Mouse (Mus musculus): ENCODE results near the gene Ptp4a2. TPM values are rescaled to one million over a fixed set of nuclear protein-coding genes. Genes with fewer than 3 reads are reported as not detected.

Gene Ptp4a2
- polyA plus RNA-seq, 1 experiment from 2014 or later: 252 TPM

GRCm38 (mm10) chr4:129791399-129791798, 19.6 kb upstream of the Ptp4a2 start:
- Histone ChIP-seq H3K27ac (ENCODE audit: low read length) (no peak overlapping the region), H3K27me3 (ENCODE audit: control insufficient read depth, insufficient read depth, low read length) (no peaks in the 10 kb centered on the region), H3K4me2 (replicated peaks; ENCODE audit: low read depth, low read length) (no peak overlapping the region), H3K4me1 (ENCODE audit: control insufficient read depth, insufficient read depth, low read length) (peaks cover 24% of the 10 kb centered on the region), H3K4me3 (ENCODE audit: low read depth, low read length) (no peak overlapping the region), H3K9ac (replicated peaks; ENCODE audit: low read depth, low read length) (no peak overlapping the region), H3K9me3 (ENCODE audit: control insufficient read depth, low read depth, low read length) (no peaks in the 10 kb centered on the region), H3K36me3 (ENCODE audit: control insufficient read depth, insufficient read depth, low read length) (no peaks in the 10 kb centered on the region)
- 31% methylated on average over 1 of the region's 1 CpGs for WGBS
- no peak for ATAC-seq (ENCODE audit: insufficient number of reproducible peaks, insufficient read depth, low FRiP score, low read depth)

GRCm38 (mm10) chr4:129792666-129793202, 18.3 kb upstream of the Ptp4a2 start:
- Histone ChIP-seq H3K4me2 (replicated peaks; ENCODE audit: low read depth, low read length) (no peak overlapping the region), H3K27me3 (ENCODE audit: control insufficient read depth, insufficient read depth, low read length) (no peaks in the 10 kb centered on the region), H3K36me3 (ENCODE audit: control insufficient read depth, insufficient read depth, low read length) (no peaks in the 10 kb centered on the region), H3K9me3 (ENCODE audit: control insufficient read depth, low read depth, low read length) (no peaks in the 10 kb centered on the region), H3K9ac (replicated peaks; ENCODE audit: low read depth, low read length) (no peak overlapping the region), H3K27ac (ENCODE audit: low read length) (no peak overlapping the region), H3K4me1 (ENCODE audit: control insufficient read depth, insufficient read depth, low read length) (peaks cover 25% of the 10 kb centered on the region), H3K4me3 (ENCODE audit: low read depth, low read length) (no peak overlapping the region)
- ATAC-seq (ENCODE audit: insufficient number of reproducible peaks, insufficient read depth, low FRiP score, low read depth): no peak
- 88% methylated on average over 7 of the region's 7 CpGs for WGBS

GRCm38 (mm10) chr4:129793713-129794329, 17.2 kb upstream of the Ptp4a2 start:
- H3K4me1 ChIP-seq (ENCODE audit: control insufficient read depth, insufficient read depth, low read length): peaks cover 30% of the 10 kb centered on the region
- no peak overlapping the region for H3K4me2 ChIP-seq (replicated peaks; ENCODE audit: low read depth, low read length)
- H3K4me3 ChIP-seq (ENCODE audit: low read depth, low read length): no peak overlapping the region
- no peaks in the 10 kb centered on the region for H3K27me3 ChIP-seq (ENCODE audit: control insufficient read depth, insufficient read depth, low read length)
- H3K36me3 ChIP-seq (ENCODE audit: control insufficient read depth, insufficient read depth, low read length): no peaks in the 10 kb centered on the region
- ATAC-seq (ENCODE audit: insufficient number of reproducible peaks, insufficient read depth, low FRiP score, low read depth): 0 out of 2 replicates have a peak, but pooled peaks have one; percentile 43
- H3K9ac ChIP-seq (replicated peaks; ENCODE audit: low read depth, low read length): no peak overlapping the region
- 0 out of 2 replicates have a peak overlapping the region, but pooled peaks have one; percentile 28 for H3K27ac ChIP-seq (ENCODE audit: low read length)
- WGBS: 70% methylated on average over 5 of the region's 5 CpGs
- no peaks in the 10 kb centered on the region for H3K9me3 ChIP-seq (ENCODE audit: control insufficient read depth, low read depth, low read length)

- H3K36me3 ChIP-seq (ENCODE audit: control insufficient read depth, insufficient read depth, low read length): no peaks in the 10 kb centered on the region
- no peaks in the 10 kb centered on the region for H3K27me3 ChIP-seq (ENCODE audit: control insufficient read depth, insufficient read depth, low read length)
- H3K9me3 ChIP-seq (ENCODE audit: control insufficient read depth, low read depth, low read length): no peaks in the 10 kb centered on the region
- H3K4me3 ChIP-seq (ENCODE audit: low read depth, low read length): peak overlapping the region; percentile 11; the same call in 1 of the 2 replicates
- 5% methylated on average over 17 of the region's 17 CpGs for WGBS
- peak; percentile 87 for ATAC-seq (ENCODE audit: insufficient number of reproducible peaks, insufficient read depth, low FRiP score, low read depth)
- H3K9ac ChIP-seq (replicated peaks; ENCODE audit: low read depth, low read length): peak overlapping the region; percentile 25
- peak overlapping the region; percentile 37 for H3K4me2 ChIP-seq (replicated peaks; ENCODE audit: low read depth, low read length)
- peaks cover 30% of the 10 kb centered on the region for H3K4me1 ChIP-seq (ENCODE audit: control insufficient read depth, insufficient read depth, low read length)
- H3K27ac ChIP-seq (ENCODE audit: low read length): peak overlapping the region; percentile 98
These were observed 15.7 kb upstream of the Ptp4a2 start for GRCm38 (mm10) chr4:129795151-129795860.

GRCm38 (mm10) chr4:129795861-129796260, 15.2 kb upstream of the Ptp4a2 start:
- Histone ChIP-seq H3K27ac (ENCODE audit: low read length) (peak overlapping the region; percentile 98), H3K4me3 (ENCODE audit: low read depth, low read length) (peak overlapping the region; percentile 11; the same call in 1 of the 2 replicates), H3K9ac (replicated peaks; ENCODE audit: low read depth, low read length) (no peak overlapping the region), H3K9me3 (ENCODE audit: control insufficient read depth, low read depth, low read length) (no peaks in the 10 kb centered on the region), H3K4me2 (replicated peaks; ENCODE audit: low read depth, low read length) (peak overlapping the region; percentile 37), H3K4me1 (ENCODE audit: control insufficient read depth, insufficient read depth, low read length) (peaks cover 30% of the 10 kb centered on the region), H3K36me3 (ENCODE audit: control insufficient read depth, insufficient read depth, low read length) (no peaks in the 10 kb centered on the region), H3K27me3 (ENCODE audit: control insufficient read depth, insufficient read depth, low read length) (no peaks in the 10 kb centered on the region)
- no peak for ATAC-seq (ENCODE audit: insufficient number of reproducible peaks, insufficient read depth, low FRiP score, low read depth)
- WGBS: 17% methylated on average over 8 of the region's 8 CpGs

GRCm38 (mm10) chr4:129797985-129798384, 13.0 kb upstream of the Ptp4a2 start:
- Histone ChIP-seq H3K9ac (replicated peaks; ENCODE audit: low read depth, low read length) (no peak overlapping the region), H3K4me1 (ENCODE audit: control insufficient read depth, insufficient read depth, low read length) (peaks cover 30% of the 10 kb centered on the region), H3K36me3 (ENCODE audit: control insufficient read depth, insufficient read depth, low read length) (no peaks in the 10 kb centered on the region), H3K4me3 (ENCODE audit: low read depth, low read length) (no peak overlapping the region), H3K27ac (ENCODE audit: low read length) (no peak overlapping the region), H3K27me3 (ENCODE audit: control insufficient read depth, insufficient read depth, low read length) (no peaks in the 10 kb centered on the region), H3K4me2 (replicated peaks; ENCODE audit: low read depth, low read length) (no peak overlapping the region), H3K9me3 (ENCODE audit: control insufficient read depth, low read depth, low read length) (no peaks in the 10 kb centered on the region)
- WGBS: 35% methylated on average over 5 of the region's 5 CpGs
- peak; percentile 40; the same call in 1 of the 2 replicates for ATAC-seq (ENCODE audit: insufficient number of reproducible peaks, insufficient read depth, low FRiP score, low read depth)

- no peak overlapping the region for H3K27ac ChIP-seq (ENCODE audit: low read length)
- no peak overlapping the region for H3K4me3 ChIP-seq (ENCODE audit: low read depth, low read length)
- no peaks in the 10 kb centered on the region for H3K9me3 ChIP-seq (ENCODE audit: control insufficient read depth, low read depth, low read length)
- no peak overlapping the region for H3K4me2 ChIP-seq (replicated peaks; ENCODE audit: low read depth, low read length)
- no peak overlapping the region for H3K9ac ChIP-seq (replicated peaks; ENCODE audit: low read depth, low read length)
- no peaks in the 10 kb centered on the region for H3K27me3 ChIP-seq (ENCODE audit: control insufficient read depth, insufficient read depth, low read length)
- H3K36me3 ChIP-seq (ENCODE audit: control insufficient read depth, insufficient read depth, low read length): no peaks in the 10 kb centered on the region
- WGBS: 87% methylated on average over 1 of the region's 1 CpGs
- no peak for ATAC-seq (ENCODE audit: insufficient number of reproducible peaks, insufficient read depth, low FRiP score, low read depth)
- H3K4me1 ChIP-seq (ENCODE audit: control insufficient read depth, insufficient read depth, low read length): no peaks in the 10 kb centered on the region
These were observed 7.7 kb upstream of the Ptp4a2 start for GRCm38 (mm10) chr4:129803368-129803767.

GRCm38 (mm10) chr4:129805059-129805458, 6.0 kb upstream of the Ptp4a2 start:
- Histone ChIP-seq H3K27ac (ENCODE audit: low read length) (no peak overlapping the region), H3K9me3 (ENCODE audit: control insufficient read depth, low read depth, low read length) (no peaks in the 10 kb centered on the region), H3K36me3 (ENCODE audit: control insufficient read depth, insufficient read depth, low read length) (no peaks in the 10 kb centered on the region), H3K9ac (replicated peaks; ENCODE audit: low read depth, low read length) (no peak overlapping the region), H3K4me2 (replicated peaks; ENCODE audit: low read depth, low read length) (no peak overlapping the region), H3K27me3 (ENCODE audit: control insufficient read depth, insufficient read depth, low read length) (no peaks in the 10 kb centered on the region), H3K4me1 (ENCODE audit: control insufficient read depth, insufficient read depth, low read length) (no peaks in the 10 kb centered on the region), H3K4me3 (ENCODE audit: low read depth, low read length) (no peak overlapping the region)
- 69% methylated on average over 3 of the region's 3 CpGs for WGBS
- no peak for ATAC-seq (ENCODE audit: insufficient number of reproducible peaks, insufficient read depth, low FRiP score, low read depth)
